Mouse (Mus musculus): Measurements from ENCODE around the gene Itpr1.

DNA sequence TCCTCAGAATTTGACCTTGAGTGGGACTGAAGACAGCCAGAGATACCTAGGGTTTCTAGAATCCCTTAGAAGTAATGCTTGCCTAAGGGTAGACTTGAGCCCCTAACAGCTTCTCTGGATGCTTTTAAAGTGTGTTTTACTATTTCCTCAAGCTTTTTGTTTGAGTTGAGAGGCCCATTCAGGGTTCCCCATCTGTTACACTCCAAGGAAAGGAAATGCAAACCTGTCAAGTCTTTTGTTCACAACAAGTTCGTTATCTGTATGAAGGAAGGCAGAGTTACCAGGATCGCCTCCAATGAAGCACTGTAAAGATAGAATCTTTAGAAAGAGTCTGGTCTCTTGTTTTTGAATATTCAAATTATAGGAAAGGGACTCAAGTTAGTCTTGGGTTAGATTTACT lies 46.8 kb downstream of the Itpr1 start:
- TF ChIP-seq POLR2A (IDR thresholded peaks at IDR 0.05; ENCODE audit: insufficient read depth, low read length), result no peak
- TF ChIP-seq CTCF (IDR thresholded peaks at IDR 0.05; ENCODE audit: low read depth, low read length), result no peak
- no peak for TF ChIP-seq EP300 (IDR thresholded peaks at IDR 0.05; ENCODE audit: insufficient read depth, low read depth, low read length)

All from ES-Bruce4 (cell line).